Mouse (Mus musculus) liver, embryonic 14 days (tissue): ENCODE data around the gene Slc24a4. TPM values are rescaled to one million over a fixed set of nuclear protein-coding genes. Genes with fewer than 3 reads are reported as not detected.

Experiments used
- polyA plus RNA-seq: library from polyadenylated mRNA; depleted of rRNA; stranded (reverse); fragments of >200 nt; gene quantifications from 2 replicates; pipeline ENCODE4 v1.2.3, GENCODE M21; 2012; rRNA removed

Gene Slc24a4
- polyA plus RNA-seq, result 0.07 and 0.12 TPM in 2 replicates

GRCm38 (mm10) chr12:102128081-102128790, at the start of gene Slc24a4:
Gene Slc24a4 (plus strand): TSS chr12:102128733.

GRCm38 (mm10) chr12:102282763-102283482, 154.4 kb downstream of the Slc24a4 start, which contains the start of gene Rin3:
Gene Rin3 (plus strand): TSS chr12:102283048.

Other genes starting within 250 kb of the Slc24a4 start
- 2.4 and 2.6 TPM in 2 replicates for gene Trip11, start 215.5 kb upstream of the Slc24a4 start, polyA plus RNA-seq
- gene Atxn3, start 170.5 kb upstream of the Slc24a4 start, polyA plus RNA-seq, result 5.8 and 6.8 TPM in 2 replicates
- 11.3 and 12.3 TPM in 2 replicates for gene Cpsf2, start 152.7 kb upstream of the Slc24a4 start, polyA plus RNA-seq
- 2.2 and 3.5 TPM in 2 replicates for gene Rin3, start 154.3 kb downstream of the Slc24a4 start, polyA plus RNA-seq